Mouse (Mus musculus): Measurements from ENCODE around the gene Taf15. TPM values are rescaled to one million over a fixed set of nuclear protein-coding genes. Genes with fewer than 3 reads are reported as not detected.

The Taf15 gene
- total and polyA plus RNA-seq, 3 experiments = 29.9 to 106 (median 47.1) TPM

GRCm38 (mm10) chr11:83454548-83454947, 18.3 kb upstream of the Taf15 start:
- DNase-seq (ENCODE audit: low spot score) = no peak
- TF ChIP-seq GATA2 (IDR thresholded peaks at IDR 0.05; ENCODE audit: borderline replicate concordance, low read depth, low read length) = no peak
- ATAC-seq (ENCODE audit: extremely low read depth, insufficient number of reproducible peaks, low FRiP score, poor library complexity, severe bottlenecking) = no peak
- Histone ChIP-seq H3K4me3 (ENCODE audit: low read depth, low read length) (no peak overlapping the region), H3K9me3 (replicated peaks) (no peaks in the 10 kb centered on the region), H3K36me3 (replicated peaks) (no peaks in the 10 kb centered on the region), H3K27me3 (ENCODE audit: insufficient read depth, low read length) (peaks cover 34% of the 10 kb centered on the region), H3K4me1 (ENCODE audit: insufficient read depth, low read depth, low read length) (no peaks in the 10 kb centered on the region)

- no peaks in the 10 kb centered on the region for H3K9me3 ChIP-seq (replicated peaks)
- H3K4me3 ChIP-seq (ENCODE audit: low read depth, low read length) = no peak overlapping the region
- DNase-seq (ENCODE audit: low spot score) (no peak), ATAC-seq (ENCODE audit: extremely low read depth, insufficient number of reproducible peaks, low FRiP score, poor library complexity, severe bottlenecking) (no peak)
- no peaks in the 10 kb centered on the region for H3K36me3 ChIP-seq (replicated peaks)
- TF ChIP-seq TAL1 (conservative IDR thresholded peaks at IDR 0.05; ENCODE audit: low read depth, low read length) = no peak
- TF ChIP-seq GATA2 (IDR thresholded peaks at IDR 0.05; ENCODE audit: borderline replicate concordance, low read depth, low read length) = no peak
- TF ChIP-seq POLR2AphosphoS5 (IDR thresholded peaks at IDR 0.05; ENCODE audit: insufficient replicate concordance, low read depth, low read length) = no peak
- TF ChIP-seq GATA1 (IDR thresholded peaks at IDR 0.05; ENCODE audit: borderline replicate concordance, low read length) = no peak
- TF ChIP-seq CTCF (IDR thresholded peaks at IDR 0.05; ENCODE audit: low read depth, low read length) = no peak
- peaks cover 35% of the 10 kb centered on the region for H3K27me3 ChIP-seq (ENCODE audit: insufficient read depth, low read length)
- H3K4me1 ChIP-seq (ENCODE audit: insufficient read depth, low read depth, low read length) = no peaks in the 10 kb centered on the region
These were observed 17.3 kb upstream of the Taf15 start for GRCm38 (mm10) chr11:83455608-83456007.

- no peaks in the 10 kb centered on the region for H3K9me3 ChIP-seq (replicated peaks)
- DNase-seq (ENCODE audit: low spot score) (no peak), ATAC-seq (ENCODE audit: extremely low read depth, insufficient number of reproducible peaks, low FRiP score, poor library complexity, severe bottlenecking) (no peak)
- H3K4me3 ChIP-seq (ENCODE audit: low read depth, low read length) = no peak overlapping the region
- peaks cover 27% of the 10 kb centered on the region for H3K27me3 ChIP-seq (ENCODE audit: insufficient read depth, low read length)
- no peaks in the 10 kb centered on the region for H3K36me3 ChIP-seq (replicated peaks)
- TF ChIP-seq TAL1 (conservative IDR thresholded peaks at IDR 0.05; ENCODE audit: low read depth, low read length) = no peak
- TF ChIP-seq GATA1 (IDR thresholded peaks at IDR 0.05; ENCODE audit: borderline replicate concordance, low read length) = no peak
- no peak for TF ChIP-seq POLR2AphosphoS5 (IDR thresholded peaks at IDR 0.05; ENCODE audit: insufficient replicate concordance, low read depth, low read length)
- no peak for TF ChIP-seq GATA2 (IDR thresholded peaks at IDR 0.05; ENCODE audit: borderline replicate concordance, low read depth, low read length)
- no peak for TF ChIP-seq CTCF (IDR thresholded peaks at IDR 0.05; ENCODE audit: low read depth, low read length)
- no peaks in the 10 kb centered on the region for H3K4me1 ChIP-seq (ENCODE audit: insufficient read depth, low read depth, low read length)
These were observed 15.6 kb upstream of the Taf15 start for GRCm38 (mm10) chr11:83457257-83457656.

- H3K36me3 ChIP-seq (replicated peaks) = no peaks in the 10 kb centered on the region
- no peaks in the 10 kb centered on the region for H3K9me3 ChIP-seq (replicated peaks)
- no peak for DNase-seq (ENCODE audit: low spot score)
- peaks cover 35% of the 10 kb centered on the region for H3K27me3 ChIP-seq (ENCODE audit: insufficient read depth, low read length)
- TF ChIP-seq CTCF (IDR thresholded peaks at IDR 0.05; ENCODE audit: low read depth, low read length) = no peak
- TF ChIP-seq TAL1 (conservative IDR thresholded peaks at IDR 0.05; ENCODE audit: low read depth, low read length) = no peak
- no peak for TF ChIP-seq POLR2AphosphoS5 (IDR thresholded peaks at IDR 0.05; ENCODE audit: insufficient replicate concordance, low read depth, low read length)
- TF ChIP-seq GATA2 (IDR thresholded peaks at IDR 0.05; ENCODE audit: borderline replicate concordance, low read depth, low read length) = no peak
- TF ChIP-seq GATA1 (IDR thresholded peaks at IDR 0.05; ENCODE audit: borderline replicate concordance, low read length) = no peak
- no peak for ATAC-seq (ENCODE audit: extremely low read depth, insufficient number of reproducible peaks, low FRiP score, poor library complexity, severe bottlenecking)
- H3K4me3 ChIP-seq (ENCODE audit: low read depth, low read length) = no peak overlapping the region
- H3K4me1 ChIP-seq (ENCODE audit: insufficient read depth, low read depth, low read length) = no peaks in the 10 kb centered on the region; the same call in 1 of the 2 replicates
These were observed 14.8 kb upstream of the Taf15 start for GRCm38 (mm10) chr11:83457912-83458601.

GRCm38 (mm10) chr11:83461462-83462027, 11.3 kb upstream of the Taf15 start:
- no peaks in the 10 kb centered on the region; the same call in 1 of the 2 replicates for H3K4me1 ChIP-seq (ENCODE audit: insufficient read depth, low read depth, low read length)
- TF ChIP-seq CTCF (IDR thresholded peaks at IDR 0.05; ENCODE audit: low read depth, low read length) (no peak), GATA1 (IDR thresholded peaks at IDR 0.05; ENCODE audit: borderline replicate concordance, low read length) (no peak), TAL1 (conservative IDR thresholded peaks at IDR 0.05; ENCODE audit: low read depth, low read length) (no peak), POLR2AphosphoS5 (IDR thresholded peaks at IDR 0.05; ENCODE audit: insufficient replicate concordance, low read depth, low read length) (no peak), GATA2 (IDR thresholded peaks at IDR 0.05; ENCODE audit: borderline replicate concordance, low read depth, low read length) (no peak)
- H3K4me3 ChIP-seq (ENCODE audit: low read depth, low read length) = no peak overlapping the region
- peaks cover 42% of the 10 kb centered on the region for H3K27me3 ChIP-seq (ENCODE audit: insufficient read depth, low read length)
- no peaks in the 10 kb centered on the region for H3K36me3 ChIP-seq (replicated peaks)
- H3K9me3 ChIP-seq (replicated peaks) = no peaks in the 10 kb centered on the region
- no peak for DNase-seq (ENCODE audit: low spot score)
- no peak for ATAC-seq (ENCODE audit: extremely low read depth, insufficient number of reproducible peaks, low FRiP score, poor library complexity, severe bottlenecking)

- ATAC-seq (ENCODE audit: extremely low read depth, insufficient number of reproducible peaks, low FRiP score, poor library complexity, severe bottlenecking) = no peak
- H3K36me3 ChIP-seq (replicated peaks) = no peaks in the 10 kb centered on the region
- no peaks in the 10 kb centered on the region; the same call in 1 of the 2 replicates for H3K4me1 ChIP-seq (ENCODE audit: insufficient read depth, low read depth, low read length)
- peaks cover 38% of the 10 kb centered on the region for H3K27me3 ChIP-seq (ENCODE audit: insufficient read depth, low read length)
- no peak within 1 kb of the TSS for H3K4me3 ChIP-seq (ENCODE audit: low read depth, low read length)
- TF ChIP-seq TAL1 (conservative IDR thresholded peaks at IDR 0.05; ENCODE audit: low read depth, low read length) (no peak), GATA1 (IDR thresholded peaks at IDR 0.05; ENCODE audit: borderline replicate concordance, low read length) (no peak), GATA2 (IDR thresholded peaks at IDR 0.05; ENCODE audit: borderline replicate concordance, low read depth, low read length) (no peak), POLR2AphosphoS5 (IDR thresholded peaks at IDR 0.05; ENCODE audit: insufficient replicate concordance, low read depth, low read length) (no peak), CTCF (IDR thresholded peaks at IDR 0.05; ENCODE audit: low read depth, low read length) (no peak)
- no peak for DNase-seq (ENCODE audit: low spot score)
- no peaks in the 10 kb centered on the region for H3K9me3 ChIP-seq (replicated peaks)
These were observed 10.1 kb upstream of the Taf15 start, which contains the start of gene Mmp28 for GRCm38 (mm10) chr11:83462711-83463244. Mmp28 (minus strand) TSS chr11:83463071.

Measured in G1E (cell line).